Mouse (Mus musculus): ENCODE data around the gene Shkbp1.

GRCm38 (mm10) chr7:27384134-27384533, 28.3 kb upstream of the Shkbp1 start:
- TF ChIP-seq POLR2A (IDR thresholded peaks at IDR 0.05; ENCODE audit: borderline replicate concordance, low read depth, low read length) = no peak
- TF ChIP-seq CTCF (IDR thresholded peaks at IDR 0.05; ENCODE audit: low read depth, low read length) = no peak
